ENCODE assay signal across 31 mouse cellular contexts in the genomic region with DNA sequence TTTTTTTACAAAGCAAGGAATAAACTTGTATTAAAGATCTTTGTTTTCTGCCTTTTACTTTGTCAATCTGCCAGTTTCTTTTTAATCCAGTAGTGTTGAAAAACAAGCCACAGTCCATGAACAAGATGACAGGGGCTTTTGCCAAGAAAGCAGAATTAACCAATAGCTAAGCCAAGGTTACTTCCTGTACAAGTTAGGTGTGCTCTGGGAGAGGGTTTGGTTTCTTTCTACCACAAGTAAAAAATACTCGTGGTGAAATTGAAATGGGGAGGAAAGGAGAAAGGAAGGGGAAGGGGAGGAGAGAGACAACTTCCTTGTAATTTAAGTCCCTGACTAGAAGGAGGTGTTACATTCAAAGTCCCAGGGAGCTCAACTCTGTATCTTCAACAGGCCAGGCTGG. TPM values are rescaled to one million over a fixed set of nuclear protein-coding genes. Genes with fewer than 3 reads are reported as not detected.
DNase-seq lines count a peak whose midpoint lies in the region; ATAC-seq and TF ChIP-seq lines count a peak whose summit lies in the region.
"Had no signal": no experiment of that assay in that cellular context is flagged by ENCODE, and none has a peak within 500 bp of the region (broad histone marks: within the 10 kb centered on the region; RNA-seq: fewer than 3 reads in every experiment).

No protein-coding gene starts in this region.

- no peaks in the 10 kb centered on the region for H3K27me3 ChIP-seq in liver, adult 2 months (ENCODE audit: control insufficient read depth, insufficient read depth, low read length)
- H3K27me3 ChIP-seq in thymus, adult 2 months (ENCODE audit: control insufficient read depth, insufficient read depth, low read length) = no peaks in the 10 kb centered on the region
- H3K27me3 ChIP-seq: CH12.LX; embryonic facial prominence, embryonic 12.5 days; hindbrain, embryonic 12.5 days; midbrain, embryonic 12.5 days; neural tube, embryonic 13.5 days; Patski had no signal

- H3K9ac ChIP-seq in liver, adult 2 months (ENCODE audit: low read depth, low read length) = no peak overlapping the region
- H3K9ac ChIP-seq: embryonic facial prominence, embryonic 12.5 days; hindbrain, embryonic 12.5 days; midbrain, embryonic 12.5 days; neural tube, embryonic 13.5 days had no signal

- no peak for TF ChIP-seq POLR2A in liver, adult 2 months (IDR thresholded peaks at IDR 0.05; ENCODE audit: extremely low read depth, insufficient read depth, low read length)
- TF ChIP-seq POLR2A in thymus, adult 2 months (IDR thresholded peaks at IDR 0.05; ENCODE audit: control insufficient read depth, extremely low read depth, insufficient read depth, low read length, poor library complexity) = no peak

- H3K4me1 ChIP-seq in liver, adult 2 months (ENCODE audit: control insufficient read depth, insufficient read depth, low read length) = no peaks in the 10 kb centered on the region
- no peaks in the 10 kb centered on the region for H3K4me1 ChIP-seq in thymus, adult 2 months (replicated peaks; ENCODE audit: control insufficient read depth, insufficient read depth, low read length)
- H3K4me1 ChIP-seq: embryonic facial prominence, embryonic 12.5 days; hindbrain, embryonic 12.5 days; midbrain, embryonic 12.5 days; neural tube, embryonic 13.5 days had no signal

- no peak for TF ChIP-seq CTCF in liver, adult 2 months (IDR thresholded peaks at IDR 0.05; ENCODE audit: low read depth, low read length)
- no peak for TF ChIP-seq CTCF in thymus, adult 2 months (IDR thresholded peaks at IDR 0.05; ENCODE audit: borderline replicate concordance, control insufficient read depth, extremely low read depth, insufficient read depth, low read length, poor library complexity)

- DNase-seq in liver, adult 2 months (ENCODE audit: extremely low read depth, low read depth, low spot score) = peak; percentile 40
- no peak for DNase-seq in liver
- DNase-seq in adipocyte (ENCODE audit: low spot score) = peak; percentile 60
- no peak for DNase-seq in adrenal gland, adult (ENCODE audit: inconsistent age in 2 of 2, low spot score in 1 of 2)
- no peak for DNase-seq in thymus, adult 2 months
- DNase-seq: adrenal gland, adult 2 months; adrenal gland, postnatal 36 days; cerebellum, adult 11 months; cerebellum, adult 9-10 months; cerebellum, postnatal 36 days; embryo, embryonic 11 days; heart, postnatal 14 days; kidney, postnatal 36 days; layer of hippocampus, adult 9-11 months; lung, adult 18-20 months; lung, postnatal 10 days; right cerebral cortex, postnatal 4 days; thymus, adult 18-20 months; thymus, postnatal 36 days had no signal

- no peaks in the 10 kb centered on the region for H3K79me2 ChIP-seq in liver, adult 2 months (ENCODE audit: control insufficient read depth, insufficient read depth, low read length)

- peak; percentile 50 for ATAC-seq in common myeloid progenitor, adult 5-6 weeks (replicated peaks; ENCODE audit: low read depth, poor library complexity, severe bottlenecking)
- peak; percentile 51 for ATAC-seq in megakaryocyte progenitor cell, adult 5-6 weeks (replicated peaks; ENCODE audit: poor library complexity)
- ATAC-seq: forebrain, embryonic 14.5 days; intestine, postnatal 0 days; Patski had no signal

- H3K27ac ChIP-seq in liver, adult 2 months (replicated peaks; ENCODE audit: insufficient read depth, low read depth, low read length) = no peak overlapping the region
- no peak overlapping the region for H3K27ac ChIP-seq in thymus, adult 2 months (ENCODE audit: control insufficient read depth, insufficient read depth, low read length)
- H3K27ac ChIP-seq: embryonic facial prominence, embryonic 12.5 days; hindbrain, embryonic 12.5 days; midbrain, embryonic 12.5 days; neural tube, embryonic 13.5 days; stomach, postnatal 0 days had no signal

- no peak overlapping the region for H3K4me3 ChIP-seq in liver, adult 2 months (ENCODE audit: insufficient read depth, low read depth, low read length)
- no peak overlapping the region for H3K4me3 ChIP-seq in thymus, adult 2 months (ENCODE audit: control insufficient read depth, insufficient read depth, low read length)
- H3K4me3 ChIP-seq: embryonic facial prominence, embryonic 12.5 days; hindbrain, embryonic 12.5 days; midbrain, embryonic 12.5 days; myocyte; neural tube, embryonic 13.5 days had no signal

- 29% methylated on average over 1 of the region's 1 CpGs for WGBS in liver, adult 2 months
- 0% methylated on average over 1 of the region's 1 CpGs for WGBS in thymus, adult 2 months

- H3K36me3 ChIP-seq in liver, adult 2 months (ENCODE audit: control insufficient read depth, insufficient read depth, low read length) = peaks cover 66% of the 10 kb centered on the region
- H3K36me3 ChIP-seq in thymus, adult 2 months (ENCODE audit: control insufficient read depth, insufficient read depth, low read length) = peaks cover 16% of the 10 kb centered on the region; the same call in 1 of the 2 replicates

RNA-seq across cellular contexts. Expression of a gene that starts 31.3 kb away (rescaled TPM):
- 0.27 and 0.46 TPM in 2 replicates for total RNA-seq in liver, adult 2 months (2014; rRNA removed)
- 0.31 and 0.37 TPM in 2 replicates for polyA plus RNA-seq in liver, adult 2 months (2012; rRNA removed)
- 3.7 and 12.0 TPM in 2 replicates for total RNA-seq in common myeloid progenitor, adult 5-6 weeks (2017)
- 3.0 and 3.2 TPM in 2 replicates for total RNA-seq in megakaryocyte progenitor cell, adult 5-6 weeks (2015)
- 8.0 and 15.9 TPM in 2 replicates for total RNA-seq in megakaryocyte progenitor cell, adult 5-6 weeks (2017)
- 13.8 and 15.8 TPM in 2 replicates for polyA plus RNA-seq in thymus, adult 2 months (2012; rRNA removed)
- polyA plus RNA-seq: Patski had no signal

RNA-seq across cellular contexts. Expression of a gene that starts 48.7 kb away (rescaled TPM):
- total RNA-seq in liver, adult 2 months (2014; rRNA removed) = 195 and 214 TPM in 2 replicates
- polyA plus RNA-seq in liver, adult 2 months (2012; rRNA removed) = 260 and 276 TPM in 2 replicates
- total RNA-seq in common myeloid progenitor, adult 5-6 weeks (2017) = 79.4 and 86.3 TPM in 2 replicates
- 31.2 and 54.0 TPM in 2 replicates for total RNA-seq in megakaryocyte progenitor cell, adult 5-6 weeks (2015)
- total RNA-seq in megakaryocyte progenitor cell, adult 5-6 weeks (2017) = 36.9 and 71.1 TPM in 2 replicates
- 163 and 188 TPM in 2 replicates for polyA plus RNA-seq in thymus, adult 2 months (2012; rRNA removed)

Comparison
In these comparisons a context has a peak if more than half of its experiments do, and no peak if none do; other contexts are left out.
1. DNase-seq: peak in liver, adult 2 months (single experiment) and adipocyte (single experiment); none in liver (single experiment), adrenal gland, adult (0 of 2) and thymus, adult 2 months (single experiment).